Mouse (Mus musculus) embryonic facial prominence, embryonic 10.5 days (tissue): ENCODE measurements around the gene Hist1h4d. TPM values are rescaled to one million over a fixed set of nuclear protein-coding genes. Genes with fewer than 3 reads are reported as not detected.
"Not testable (repeated sequence)": the region's sequence is repeated elsewhere in the genome, so short reads cannot be mapped to it uniquely, and the experiment has no call there.

Source experiments
- DNase-seq: peaks from one replicate; pipeline ENCODE4 v3.0.0-alpha.2; 2017; ENCODE audit warnings: low spot score
- H3K27ac ChIP-seq: fragments of 300-500 bp; sonication (generic); replicated peaks from 2 replicates; pipeline ENCODE4 v1.5.1; 2016; ENCODE audit warnings: mild to moderate bottlenecking
- H3K27me3 ChIP-seq: fragments of 300-500 bp; sonication (generic); replicated peaks from 2 replicates; pipeline ENCODE4 v1.6.1; 2016; ENCODE audit warnings: low read depth, mild to moderate bottlenecking; ENCODE audit not compliant: poor library complexity, severe bottlenecking
- H3K36me3 ChIP-seq: fragments of 300-500 bp; sonication (generic); replicated peaks from 2 replicates; pipeline ENCODE4 v1.6.1; 2016; ENCODE audit warnings: mild to moderate bottlenecking, moderate library complexity
- H3K4me1 ChIP-seq: fragments of 300-500 bp; sonication (generic); 2 replicates; pipeline ENCODE4 v1.6.1; 2016
- H3K4me3 ChIP-seq: fragments of 300-500 bp; sonication (generic); 2 replicates; pipeline ENCODE4 v1.5.1; 2016; ENCODE audit warnings: mild to moderate bottlenecking, moderate library complexity
- H3K9me3 ChIP-seq: fragments of 300-500 bp; sonication (generic); 2 replicates; pipeline ENCODE4 v1.6.1; 2016; ENCODE audit warnings: mild to moderate bottlenecking
- WGBS: fragments of 180-500 bp; shearing (Covaris S2); methylation state at CpG from one replicate; pipeline ENCODE4 v1.1.7; 2016; 5-methylcytosine and 5-hydroxymethylcytosine counted together
- polyA plus RNA-seq: library from polyadenylated mRNA; unstranded; fragments of >200 nt; fragmentation: Nextera tagmentation; extraction: Ambion mirVana; gene quantifications from 2 replicates; pipeline ENCODE4 v1.2.1, GENCODE M21; 2016

The Hist1h4d gene
- 97.2 and 97.7 TPM in 2 replicates for polyA plus RNA-seq

DNA sequence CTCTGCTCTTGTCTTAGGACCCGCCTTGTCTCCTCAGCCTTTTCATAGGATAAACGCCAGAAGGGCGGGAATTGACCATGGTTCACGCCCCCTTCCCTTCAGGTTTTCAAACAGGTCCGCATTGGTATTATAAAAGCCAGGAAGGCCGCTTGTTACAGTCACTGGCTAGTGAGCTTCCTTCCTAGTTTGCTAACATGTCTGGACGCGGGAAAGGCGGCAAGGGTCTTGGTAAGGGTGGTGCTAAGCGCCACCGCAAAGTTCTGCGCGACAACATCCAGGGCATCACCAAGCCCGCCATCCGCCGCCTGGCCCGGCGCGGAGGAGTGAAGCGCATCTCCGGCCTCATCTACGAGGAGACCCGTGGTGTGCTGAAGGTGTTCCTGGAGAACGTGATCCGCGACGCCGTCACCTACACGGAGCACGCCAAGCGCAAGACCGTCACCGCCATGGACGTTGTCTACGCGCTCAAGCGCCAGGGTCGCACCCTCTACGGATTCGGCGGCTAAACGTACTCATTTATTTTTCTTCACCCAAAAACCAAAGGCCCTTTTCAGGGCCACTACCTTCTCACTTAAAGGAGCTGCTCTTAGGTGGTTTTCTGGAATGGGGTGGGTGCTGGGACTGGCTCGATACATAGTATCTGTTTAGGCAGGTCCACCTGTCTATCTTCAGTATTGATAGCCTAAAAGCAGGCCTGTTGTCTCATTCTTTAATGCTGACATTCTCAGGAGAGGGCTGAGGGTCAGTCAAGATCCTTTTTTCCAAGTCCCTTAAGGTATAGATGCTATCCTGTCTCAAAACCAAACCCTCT, at the start of gene Hist1h4d:
Hist1h4d (plus strand) TSS at position 191 of the 811 bp plus-strand sequence.
- under 1% methylated on average over 43 of the region's 43 CpGs for WGBS
- Histone ChIP-seq H3K36me3 (no peaks in the 10 kb centered on the region), H3K4me1 (peaks cover 37% of the 10 kb centered on the region), H3K27me3 (no peaks in the 10 kb centered on the region), H3K9me3 (no peaks in the 10 kb centered on the region), H3K27ac (peak within 1 kb of the TSS; percentile 94), H3K4me3 (peak within 1 kb of the TSS; percentile 65)
- DNase-seq = peak; percentile 93

DNA sequence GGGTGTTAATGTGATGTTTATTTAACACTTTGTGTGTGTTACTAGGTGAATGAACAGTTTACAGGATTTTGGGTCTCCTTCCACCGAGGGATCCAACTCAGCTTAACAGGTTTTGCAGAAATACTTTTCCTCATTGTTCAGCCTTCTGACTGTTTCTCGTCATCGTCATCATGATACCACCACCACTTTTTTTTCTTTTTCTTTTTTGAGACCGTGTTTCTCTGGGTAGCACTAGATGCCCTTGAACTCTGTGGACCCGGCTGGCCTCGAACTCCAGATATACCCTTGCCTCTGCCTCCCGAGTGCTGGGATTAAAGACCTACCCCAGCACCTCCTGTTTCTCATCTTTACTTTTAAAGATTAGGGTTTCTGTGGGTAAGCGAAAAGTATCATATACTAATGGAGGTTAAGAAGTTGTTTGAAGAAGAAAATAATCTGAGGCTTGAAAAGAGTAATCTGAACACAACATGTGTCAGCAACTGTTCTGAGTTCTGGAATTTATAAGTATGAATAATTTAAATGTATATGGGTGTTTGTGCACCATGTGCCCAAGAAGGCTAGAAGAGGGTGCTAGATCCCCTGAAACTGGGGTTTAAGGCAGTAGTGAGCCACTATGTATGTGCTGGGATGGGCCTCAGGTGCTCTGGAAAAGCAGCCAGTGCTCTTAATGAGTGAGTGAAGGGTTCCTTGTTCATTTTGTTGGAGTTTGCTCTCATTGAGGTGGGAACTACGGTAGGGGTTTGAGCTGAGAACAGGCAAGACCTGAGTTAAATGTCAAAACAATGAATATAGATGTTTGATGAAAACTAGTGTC, 48.9 kb upstream of the Hist1h4d start:
- peak overlapping the region; percentile 60 for H3K4me3 ChIP-seq
- WGBS = 26% methylated on average over 9 of the region's 9 CpGs
- peaks cover 35% of the 10 kb centered on the region for H3K4me1 ChIP-seq
- H3K9me3 ChIP-seq = no peaks in the 10 kb centered on the region
- peak overlapping the region; percentile 94 for H3K27ac ChIP-seq
- peak; percentile 53 for DNase-seq
- H3K36me3 ChIP-seq = no peaks in the 10 kb centered on the region
- H3K27me3 ChIP-seq = no peaks in the 10 kb centered on the region

DNA sequence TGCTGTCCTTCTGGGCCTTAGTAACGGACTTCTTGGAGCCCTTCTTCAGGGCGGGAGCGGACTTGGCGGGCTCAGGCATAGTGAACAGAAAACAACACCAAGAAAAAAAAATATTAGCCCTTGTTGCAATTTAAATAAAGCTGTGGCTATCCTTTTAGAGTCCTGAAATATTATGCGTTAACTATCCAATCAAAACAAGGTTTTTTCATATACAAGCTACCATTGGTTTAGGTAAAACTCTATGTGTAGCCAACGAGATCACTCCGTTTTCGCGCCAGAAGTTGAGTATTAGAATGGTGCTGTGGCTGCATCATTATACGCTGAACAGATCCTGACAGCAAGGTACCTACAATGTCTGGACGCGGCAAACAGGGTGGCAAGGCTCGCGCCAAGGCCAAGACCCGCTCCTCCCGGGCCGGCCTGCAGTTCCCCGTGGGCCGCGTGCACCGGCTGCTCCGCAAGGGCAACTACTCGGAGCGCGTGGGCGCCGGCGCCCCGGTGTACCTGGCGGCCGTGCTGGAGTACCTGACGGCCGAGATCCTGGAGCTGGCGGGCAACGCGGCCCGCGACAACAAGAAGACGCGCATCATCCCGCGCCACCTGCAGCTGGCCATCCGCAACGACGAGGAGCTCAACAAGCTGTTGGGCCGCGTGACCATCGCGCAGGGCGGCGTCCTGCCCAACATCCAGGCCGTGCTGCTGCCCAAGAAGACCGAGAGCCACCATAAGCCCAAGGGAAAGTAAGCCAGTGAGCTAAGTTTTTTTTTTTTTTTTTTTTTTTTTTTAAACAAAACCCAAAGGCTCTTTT, 47.6 kb upstream of the Hist1h4d start, which contains the start of gene Hist1h2af:
Hist1h2af (plus strand) TSS at position 347 of the 808 bp plus-strand sequence.
- H3K4me1 ChIP-seq = peaks cover 43% of the 10 kb centered on the region
- H3K9me3 ChIP-seq = not testable (repeated sequence)
- WGBS = under 1% methylated on average over 33 of the region's 53 CpGs

DNA sequence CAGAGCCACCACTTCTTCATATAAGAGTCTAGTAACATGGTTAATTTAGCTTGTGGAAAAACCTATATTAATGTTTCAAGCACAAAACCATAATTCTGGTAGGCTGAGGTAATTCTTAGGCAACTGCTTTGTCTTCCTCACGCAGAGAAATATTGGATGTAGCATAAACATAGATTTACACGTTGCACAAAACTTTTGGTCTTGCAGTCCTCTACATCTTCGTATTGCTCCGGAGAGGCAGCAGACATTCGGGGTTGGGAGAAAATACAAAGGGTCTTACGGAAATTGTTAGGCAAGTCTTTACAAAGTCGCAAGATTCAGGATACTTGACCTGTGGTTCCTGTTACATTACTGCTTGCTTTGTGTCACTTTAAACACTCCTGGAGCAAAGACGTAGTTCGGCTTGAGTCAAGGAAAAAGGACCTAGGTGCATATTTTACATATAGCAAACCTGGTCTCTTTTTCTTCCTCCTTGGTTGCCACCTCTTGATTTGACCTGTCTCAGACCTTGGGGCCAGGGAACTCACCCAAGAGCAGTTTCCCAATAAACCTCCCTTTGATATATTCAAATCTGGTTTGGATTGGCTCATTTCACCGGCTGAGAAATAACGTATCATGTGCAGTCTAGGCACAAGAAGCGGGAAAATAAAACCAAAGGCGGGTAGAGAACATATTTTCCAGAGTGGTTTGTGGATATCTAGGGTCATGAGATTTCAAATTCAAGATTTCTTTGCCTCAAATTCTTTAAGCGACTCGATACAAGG, 46.8 kb upstream of the Hist1h4d start:
- H3K27ac ChIP-seq = peak overlapping the region; percentile 94
- no peaks in the 10 kb centered on the region for H3K9me3 ChIP-seq
- under 1% methylated on average over 15 of the region's 15 CpGs for WGBS
- no peaks in the 10 kb centered on the region for H3K27me3 ChIP-seq
- H3K36me3 ChIP-seq = no peaks in the 10 kb centered on the region
- H3K4me1 ChIP-seq = peaks cover 36% of the 10 kb centered on the region
- peak; percentile 59 for DNase-seq
- peak overlapping the region; percentile 60 for H3K4me3 ChIP-seq

More for the DNA sequence above, 47.6 kb upstream of the Hist1h4d start, which contains the start of gene Hist1h2af:
- DNase-seq = peak; percentile 84
- peak within 1 kb of the TSS; percentile 94 for H3K27ac ChIP-seq
- not testable (repeated sequence) for H3K36me3 ChIP-seq, H3K27me3 ChIP-seq
- H3K4me3 ChIP-seq = peak within 1 kb of the TSS; percentile 60

DNA sequence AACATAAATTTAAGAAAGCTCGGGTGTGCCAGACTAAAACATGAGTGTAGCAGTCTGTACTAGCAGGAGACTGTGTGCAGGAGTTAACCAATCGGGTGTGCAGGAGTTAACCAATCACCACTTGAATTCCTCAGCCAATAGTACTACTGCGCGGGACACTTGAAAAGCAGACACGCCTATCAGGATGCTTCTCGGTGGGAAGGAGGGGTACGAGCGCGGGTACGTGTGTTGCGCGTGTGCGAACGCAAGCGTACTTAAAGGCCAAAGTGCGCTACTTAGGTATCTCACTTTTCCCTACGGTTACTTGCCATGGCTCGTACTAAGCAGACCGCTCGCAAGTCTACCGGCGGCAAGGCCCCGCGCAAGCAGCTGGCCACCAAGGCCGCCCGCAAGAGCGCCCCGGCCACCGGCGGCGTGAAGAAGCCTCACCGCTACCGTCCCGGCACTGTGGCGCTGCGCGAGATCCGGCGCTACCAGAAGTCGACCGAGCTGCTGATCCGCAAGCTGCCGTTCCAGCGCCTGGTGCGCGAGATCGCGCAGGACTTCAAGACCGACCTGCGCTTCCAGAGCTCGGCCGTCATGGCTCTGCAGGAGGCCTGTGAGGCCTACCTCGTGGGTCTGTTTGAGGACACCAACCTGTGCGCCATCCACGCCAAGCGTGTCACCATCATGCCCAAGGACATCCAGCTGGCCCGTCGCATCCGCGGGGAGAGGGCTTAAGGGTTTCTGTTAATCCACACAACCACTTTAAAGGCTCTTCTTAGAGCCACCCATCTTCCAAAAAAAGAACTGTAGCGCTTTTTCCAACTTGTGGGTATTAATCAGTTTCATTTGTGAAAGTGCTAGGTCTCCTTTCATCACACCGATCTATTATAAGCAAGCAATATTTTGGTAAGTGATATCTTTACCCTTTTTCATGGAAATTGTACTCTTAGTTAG, 46.0 kb upstream of the Hist1h4d start, which contains the start of gene Hist1h3g:
Hist1h3g (plus strand) TSS at position 286 of the 939 bp plus-strand sequence.
- H3K9me3 ChIP-seq, H3K36me3 ChIP-seq, H3K27me3 ChIP-seq: not testable (repeated sequence)
- H3K4me1 ChIP-seq = peaks cover 35% of the 10 kb centered on the region
- WGBS = under 1% methylated on average over 53 of the region's 62 CpGs
- peak; percentile 92 for DNase-seq
- H3K4me3 ChIP-seq = peak within 1 kb of the TSS; percentile 60
- peak within 1 kb of the TSS; percentile 94 for H3K27ac ChIP-seq

DNA sequence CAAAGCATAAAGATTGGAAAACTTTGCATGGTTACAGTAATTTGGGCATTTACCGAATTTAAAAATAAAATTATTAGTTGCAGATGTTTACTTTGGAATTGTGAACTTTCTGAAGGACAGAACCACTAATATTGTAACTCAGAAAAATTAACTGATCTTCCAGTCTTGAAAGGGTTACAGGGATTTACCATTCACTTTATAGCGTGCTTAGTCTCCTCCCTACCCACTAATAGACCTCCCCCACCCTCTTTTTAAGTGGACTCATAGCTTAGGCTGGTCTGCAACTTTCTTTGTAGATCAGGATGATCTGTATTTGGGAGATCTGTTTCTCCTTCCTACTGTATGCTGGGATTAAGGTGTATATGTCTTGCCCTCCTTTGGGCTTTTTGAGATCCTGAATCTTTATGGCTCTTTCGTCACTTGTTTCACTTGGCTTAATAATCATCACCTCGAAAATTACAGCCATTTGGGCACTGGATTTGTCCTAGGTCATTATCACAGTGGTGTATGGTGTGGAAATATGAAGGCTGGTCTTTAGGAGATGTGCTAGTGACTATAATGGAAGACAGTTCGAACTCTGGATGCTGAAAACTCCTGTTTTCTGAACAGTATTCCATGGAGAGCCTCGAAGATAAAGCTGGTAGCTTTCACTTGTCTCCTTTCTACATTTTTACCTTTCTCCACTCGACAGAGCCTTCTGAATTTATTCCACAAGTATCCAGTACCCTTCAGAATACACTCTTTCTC, 45.1 kb upstream of the Hist1h4d start:
- Histone ChIP-seq H3K9me3 (no peaks in the 10 kb centered on the region), H3K4me1 (peaks cover 35% of the 10 kb centered on the region), H3K27ac (peak overlapping the region; percentile 94), H3K36me3 (no peaks in the 10 kb centered on the region), H3K4me3 (peak overlapping the region; percentile 60), H3K27me3 (no peaks in the 10 kb centered on the region)
- DNase-seq = no peak
- 24% methylated on average over 7 of the region's 7 CpGs for WGBS

DNA sequence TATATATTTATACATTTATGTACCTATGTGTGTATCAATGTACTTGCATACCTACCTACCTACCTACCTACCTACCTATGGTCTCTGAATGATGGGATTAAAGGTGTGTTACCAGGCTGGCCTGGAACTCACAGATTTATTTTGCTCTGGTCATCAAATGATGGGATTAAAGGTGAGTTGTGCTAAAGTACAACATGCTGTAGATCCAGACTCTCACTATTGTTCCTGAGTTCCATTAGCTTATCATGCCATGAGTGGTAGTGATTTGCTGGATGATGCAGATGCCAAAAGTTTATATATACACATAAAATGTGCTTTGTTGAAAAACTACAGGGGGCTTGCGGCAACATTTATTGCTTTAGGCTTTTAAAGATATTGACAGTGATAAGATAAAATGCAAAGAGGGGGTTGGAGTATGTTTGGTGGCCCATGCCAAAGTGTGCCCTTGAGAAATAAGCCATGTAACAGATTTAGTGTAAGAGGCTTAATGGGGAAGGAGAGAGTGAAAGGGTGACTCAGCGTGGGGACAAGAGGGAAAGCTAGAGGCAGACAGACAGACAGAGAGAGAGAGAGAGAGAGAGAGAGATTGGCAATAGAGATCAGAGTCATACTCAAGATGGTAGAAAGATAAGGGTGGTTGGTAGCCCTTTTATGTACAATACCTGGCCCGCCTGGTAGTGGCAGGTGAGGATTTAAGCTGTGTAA, 44.2 kb upstream of the Hist1h4d start:
- Histone ChIP-seq H3K36me3 (no peaks in the 10 kb centered on the region), H3K9me3 (no peaks in the 10 kb centered on the region), H3K4me3 (peak overlapping the region; percentile 60), H3K27me3 (no peaks in the 10 kb centered on the region), H3K4me1 (peaks cover 38% of the 10 kb centered on the region), H3K27ac (peak overlapping the region; percentile 94)
- DNase-seq = no peak
- WGBS = 81% methylated on average over 3 of the region's 3 CpGs

DNA sequence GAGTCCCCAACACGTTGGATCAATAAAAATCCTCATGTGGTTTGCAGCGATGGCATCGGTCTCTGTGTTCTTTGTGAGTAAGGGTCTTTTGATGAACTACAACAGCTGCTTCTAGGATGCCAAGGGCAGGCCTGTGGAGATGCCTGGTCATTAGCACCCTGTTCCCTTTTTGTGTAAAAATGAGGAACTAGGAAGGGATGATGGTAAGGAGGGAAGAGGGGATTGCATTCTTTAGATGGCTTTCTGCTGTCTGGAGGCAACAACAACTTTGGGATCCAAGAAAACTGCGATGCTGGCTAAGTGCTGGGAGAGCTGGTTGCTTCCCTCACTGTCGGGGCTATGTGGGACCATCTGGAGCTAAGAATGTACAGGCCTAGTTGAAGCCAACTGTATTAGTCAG, 43.1 kb upstream of the Hist1h4d start:
- Histone ChIP-seq H3K4me1 (peaks cover 31% of the 10 kb centered on the region), H3K27ac (peak overlapping the region; percentile 66), H3K27me3 (no peaks in the 10 kb centered on the region), H3K9me3 (no peaks in the 10 kb centered on the region), H3K4me3 (peak overlapping the region; percentile 35; the same call in 1 of the 2 replicates), H3K36me3 (no peaks in the 10 kb centered on the region)
- WGBS = 81% methylated on average over 5 of the region's 5 CpGs
- no peak for DNase-seq

DNA sequence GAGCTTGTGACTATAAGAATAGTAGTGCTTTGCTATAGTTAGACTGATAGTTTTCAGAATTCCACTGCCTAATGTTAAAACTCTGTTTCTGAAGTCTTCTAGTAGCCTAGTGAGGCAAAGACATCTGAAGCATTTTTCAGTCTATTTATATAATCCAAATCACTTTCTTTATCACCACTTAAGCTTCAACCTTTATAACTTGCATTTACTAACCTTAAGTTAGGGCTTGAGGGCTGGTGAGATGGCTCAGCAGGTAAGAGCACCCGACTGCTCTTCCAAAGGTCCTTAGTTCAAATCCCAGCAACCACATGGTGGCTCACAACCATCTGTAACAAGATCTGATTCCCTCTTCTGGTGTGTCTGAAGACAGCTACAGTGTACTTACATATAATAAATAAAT, 41.6 kb upstream of the Hist1h4d start:
- H3K36me3 ChIP-seq, H3K27ac ChIP-seq, DNase-seq, H3K9me3 ChIP-seq, H3K4me3 ChIP-seq, H3K27me3 ChIP-seq: not testable (repeated sequence)
- WGBS = 67% methylated on average over 1 of the region's 1 CpGs
- H3K4me1 ChIP-seq = peaks cover 29% of the 10 kb centered on the region

DNA sequence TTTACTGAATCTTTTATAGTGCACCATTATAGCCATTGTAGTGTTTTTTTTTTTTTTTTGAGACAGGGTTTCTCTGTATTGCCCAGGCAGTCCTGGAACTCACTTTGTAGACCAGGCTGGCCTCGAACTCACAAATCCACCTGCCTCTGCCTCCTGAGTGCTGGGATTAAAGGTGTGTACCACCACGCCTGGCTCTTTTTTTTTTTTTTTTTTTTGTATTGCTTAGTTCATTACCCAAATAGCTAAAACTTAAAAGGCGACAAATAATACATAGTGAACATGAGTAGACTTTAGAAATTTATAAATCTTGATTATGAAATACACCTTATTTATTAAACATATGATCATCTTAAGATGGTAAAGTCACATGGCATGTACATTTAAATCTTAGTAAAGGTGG, 39.9 kb upstream of the Hist1h4d start:
- H3K36me3 ChIP-seq = no peaks in the 10 kb centered on the region
- no peaks in the 10 kb centered on the region for H3K9me3 ChIP-seq
- no peak for DNase-seq
- peak overlapping the region; percentile 62 for H3K4me3 ChIP-seq
- no peaks in the 10 kb centered on the region for H3K27me3 ChIP-seq
- no peak overlapping the region for H3K27ac ChIP-seq
- H3K4me1 ChIP-seq = peaks cover 32% of the 10 kb centered on the region
- WGBS = 88% methylated on average over 3 of the region's 3 CpGs
